ENCODE assay signal across 8 mouse cellular contexts in the genomic region with DNA sequence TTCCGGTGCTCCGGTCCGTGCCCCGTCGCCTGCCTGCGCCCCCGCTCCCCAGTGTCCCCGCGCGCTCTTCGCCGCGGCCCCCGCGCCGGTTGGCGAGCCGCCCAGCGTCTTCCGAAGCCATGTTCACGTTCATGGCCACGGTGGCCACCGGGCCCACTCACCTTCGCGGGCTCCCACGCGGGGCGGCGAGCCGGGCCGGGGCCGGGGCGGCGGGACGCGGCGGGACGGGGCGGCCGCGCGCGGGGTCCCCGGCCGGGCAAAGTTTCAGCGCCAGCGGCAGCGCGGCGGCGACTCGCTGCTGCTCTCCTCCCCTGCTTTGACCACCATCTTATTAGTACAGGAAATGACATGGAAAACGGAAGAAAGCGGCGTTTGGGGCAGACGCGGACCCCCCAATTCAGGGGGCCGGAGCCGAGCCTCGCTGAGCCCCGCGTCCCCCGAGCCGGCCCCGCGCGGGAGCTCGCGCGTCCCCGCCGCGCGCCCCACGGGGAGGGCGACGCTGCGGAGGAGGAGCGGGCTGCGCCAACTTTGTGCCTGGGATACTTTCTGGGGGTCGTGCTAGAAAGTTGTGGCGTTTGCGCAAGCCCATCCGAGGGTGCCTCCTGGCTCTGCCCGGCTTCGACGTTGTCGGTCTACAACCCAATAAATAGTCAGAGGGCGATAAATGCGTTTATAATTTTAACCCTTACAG. TPM values are rescaled to one million over a fixed set of nuclear protein-coding genes. Genes with fewer than 3 reads are reported as not detected.
DNase-seq lines count a peak whose midpoint lies in the region; ATAC-seq and TF ChIP-seq lines count a peak whose summit lies in the region.

A gene (minus strand): TSS at position 350 of the 691 bp plus-strand sequence.

- peak; percentile 47 for DNase-seq in kidney, adult 18-20 months
- DNase-seq in kidney, adult 9 months, result no peak
- peak; percentile 53 for DNase-seq in Muller cell, postnatal 12 days (ENCODE audit: inconsistent ontology term)
- DNase-seq in liver, adult 2 months (ENCODE audit: extremely low read depth, low read depth, low spot score), result no peak
- peak; percentile 47 for DNase-seq in neural tube, embryonic 11.5 days (ENCODE audit: low spot score)
- no peak for DNase-seq in adipocyte (ENCODE audit: low spot score)

- peak within 1 kb of the TSS; percentile 16 for H3K27ac ChIP-seq in embryonic fibroblast, embryonic 13.5 days (ENCODE audit: insufficient read depth, low read length)
- peak within 1 kb of the TSS; percentile 93 for H3K27ac ChIP-seq in intestine, embryonic 15.5 days
- peak within 1 kb of the TSS; percentile 55 for H3K27ac ChIP-seq in liver, adult 2 months (replicated peaks; ENCODE audit: insufficient read depth, low read depth, low read length)
- H3K27ac ChIP-seq in neural tube, embryonic 11.5 days (ENCODE audit: low read depth, low read length), result peak within 1 kb of the TSS; percentile 89

- H3K4me1 ChIP-seq in embryonic fibroblast, embryonic 13.5 days (ENCODE audit: control insufficient read depth, insufficient read depth, low read length), result no peaks in the 10 kb centered on the region
- peaks cover 35% of the 10 kb centered on the region for H3K4me1 ChIP-seq in intestine, embryonic 15.5 days (replicated peaks)
- peaks cover 2% of the 10 kb centered on the region for H3K4me1 ChIP-seq in liver, adult 2 months (ENCODE audit: control insufficient read depth, insufficient read depth, low read length)
- peaks cover 8% of the 10 kb centered on the region for H3K4me1 ChIP-seq in neural tube, embryonic 11.5 days (ENCODE audit: control insufficient read depth, insufficient read depth, low read length)

- no peak for TF ChIP-seq CTCF in embryonic fibroblast, embryonic 13.5 days (IDR thresholded peaks at IDR 0.05; ENCODE audit: borderline replicate concordance, insufficient read depth, low read length)
- no peak for TF ChIP-seq CTCF in liver, adult 2 months (IDR thresholded peaks at IDR 0.05; ENCODE audit: low read depth, low read length)

- H3K4me3 ChIP-seq in embryonic fibroblast, embryonic 13.5 days (ENCODE audit: insufficient read depth, low read length), result peak within 1 kb of the TSS; percentile 57
- peak within 1 kb of the TSS; percentile 79 for H3K4me3 ChIP-seq in intestine, embryonic 15.5 days (replicated peaks)
- H3K4me3 ChIP-seq in liver, adult 2 months (ENCODE audit: insufficient read depth, low read depth, low read length), result peak within 1 kb of the TSS; percentile 93
- H3K4me3 ChIP-seq in neural tube, embryonic 11.5 days (ENCODE audit: low read depth, low read length), result peak within 1 kb of the TSS; percentile 96

- no peaks in the 10 kb centered on the region for H3K36me3 ChIP-seq in intestine, embryonic 15.5 days
- no peaks in the 10 kb centered on the region for H3K36me3 ChIP-seq in liver, adult 2 months (ENCODE audit: control insufficient read depth, insufficient read depth, low read length)
- H3K36me3 ChIP-seq in neural tube, embryonic 11.5 days (ENCODE audit: control insufficient read depth, insufficient read depth, low read length), result no peaks in the 10 kb centered on the region

- H3K27me3 ChIP-seq in intestine, embryonic 15.5 days (replicated peaks), result no peaks in the 10 kb centered on the region
- H3K27me3 ChIP-seq in liver, adult 2 months (ENCODE audit: control insufficient read depth, insufficient read depth, low read length), result no peaks in the 10 kb centered on the region
- H3K27me3 ChIP-seq in neural tube, embryonic 11.5 days (ENCODE audit: control insufficient read depth, insufficient read depth, low read length), result no peaks in the 10 kb centered on the region

- peak; percentile 35 for TF ChIP-seq POLR2A in embryonic fibroblast, embryonic 13.5 days (IDR thresholded peaks at IDR 0.05; ENCODE audit: low read depth, low read length)
- TF ChIP-seq POLR2A in liver, adult 2 months (IDR thresholded peaks at IDR 0.05; ENCODE audit: extremely low read depth, insufficient read depth, low read length), result no peak

- under 1% methylated on average over 69 of the region's 90 CpGs for whole genome bisulfite sequencing in intestine, embryonic 15.5 days
- WGBS in liver, adult 2 months, result 2% methylated on average over 90 of the region's 90 CpGs
- under 1% methylated on average over 74 of the region's 90 CpGs for WGBS in neural tube, embryonic 11.5 days

- peak; percentile 44 for ATAC-seq in intestine, embryonic 15.5 days
- peak; percentile 35 for ATAC-seq in neural tube, embryonic 11.5 days (ENCODE audit: insufficient read depth, low FRiP score, low TSS enrichment)

- H3K9me3 ChIP-seq in intestine, embryonic 15.5 days, result no peaks in the 10 kb centered on the region
- no peaks in the 10 kb centered on the region for H3K9me3 ChIP-seq in neural tube, embryonic 11.5 days (ENCODE audit: control insufficient read depth, low read length)

- no peaks in the 10 kb centered on the region for H3K79me2 ChIP-seq in liver, adult 2 months (ENCODE audit: control insufficient read depth, insufficient read depth, low read length)

- peak within 1 kb of the TSS; percentile 83 for H3K4me2 ChIP-seq in intestine, embryonic 15.5 days (replicated peaks)
- H3K4me2 ChIP-seq in neural tube, embryonic 11.5 days (ENCODE audit: low read depth), result peak within 1 kb of the TSS; percentile 78

- peak within 1 kb of the TSS; percentile 89 for H3K9ac ChIP-seq in intestine, embryonic 15.5 days
- H3K9ac ChIP-seq in liver, adult 2 months (ENCODE audit: low read depth, low read length), result peak within 1 kb of the TSS; percentile 98
- peak within 1 kb of the TSS; percentile 98 for H3K9ac ChIP-seq in neural tube, embryonic 11.5 days (ENCODE audit: low read length)

RNA-seq across cellular contexts. Expression of the gene that starts here (rescaled TPM):
- 2.7 and 6.3 TPM in 2 replicates for polyA plus RNA-seq in embryonic fibroblast, embryonic 13.5 days (2011; ENCODE audit: insufficient read length, low read depth, missing spikeins)
- polyA plus RNA-seq in intestine, embryonic 15.5 days (2015; fragmentation: Nextera tagmentation; extraction: Ambion mirVana), result 8.0 and 8.6 TPM in 2 replicates
- total RNA-seq in liver, adult 2 months (2014; rRNA removed), result 0.46 and 0.54 TPM in 2 replicates
- polyA plus RNA-seq in liver, adult 2 months (2012; rRNA removed), result 0.45 and 0.73 TPM in 2 replicates
- 1.2 and 2.2 TPM in 2 replicates for polyA plus RNA-seq in neural tube, embryonic 11.5 days (2014; fragmentation: Nextera tagmentation; extraction: Ambion mirVana)

Comparison
In these comparisons a context has a peak if more than half of its experiments do, and no peak if none do; other contexts are left out.
1. DNase-seq: peak in kidney, adult 18-20 months (single experiment), Muller cell, postnatal 12 days (single experiment) and neural tube, embryonic 11.5 days (single experiment); none in kidney, adult 9 months (single experiment), liver, adult 2 months (single experiment) and adipocyte (single experiment).
2. H3K27ac ChIP-seq: peak in every context shown above with its lines; median percentile 93 in intestine, embryonic 15.5 days; 89 in neural tube, embryonic 11.5 days; 55 in liver, adult 2 months; 16 in embryonic fibroblast, embryonic 13.5 days.
3. Peak in every context shown above with its lines, with median percentiles within 50 percentile points of each other: H3K4me3 ChIP-seq and H3K9ac ChIP-seq.